Mouse (Mus musculus) neural tube, embryonic 14.5 days (tissue): ENCODE data around the gene 1700037H04Rik. TPM values are rescaled to one million over a fixed set of nuclear protein-coding genes. Genes with fewer than 3 reads are reported as not detected.

Experiments
- ATAC-seq: fragments of 200-750 bp; cut with Nextera tagmentation; 2 replicates; pipeline ENCODE4 v1.8.0; 2017; ENCODE audit warnings: low read depth, mild to moderate bottlenecking, moderate TSS enrichment, moderate library complexity
- H3K27ac ChIP-seq: fragments of 300-500 bp; sonication (generic); 2 replicates; pipeline ENCODE4 v1.5.1; 2014; ENCODE audit warnings: low read depth, mild to moderate bottlenecking, control low read depth, low read length, moderate library complexity, mixed read lengths
- H3K27me3 ChIP-seq: fragments of 300-500 bp; sonication (generic); 2 replicates; pipeline ENCODE4 v1.6.1; 2014; ENCODE audit warnings: low read length; ENCODE audit not compliant: control insufficient read depth, insufficient read depth
- H3K36me3 ChIP-seq: fragments of 300-500 bp; sonication (generic); 2 replicates; pipeline ENCODE4 v1.6.1; 2014; ENCODE audit warnings: low read length, mixed read lengths; ENCODE audit not compliant: control insufficient read depth, insufficient read depth
- H3K4me1 ChIP-seq: fragments of 300-500 bp; sonication (generic); 2 replicates; pipeline ENCODE4 v1.6.1; 2014; ENCODE audit warnings: low read length; ENCODE audit not compliant: control insufficient read depth, insufficient read depth
- H3K4me2 ChIP-seq: fragments of 300-500 bp; sonication (generic); 2 replicates; pipeline ENCODE4 v1.6.1; 2014; ENCODE audit warnings: mild to moderate bottlenecking, low read depth, low read length, control low read depth
- H3K4me3 ChIP-seq: fragments of 300-500 bp; sonication (generic); 2 replicates; pipeline ENCODE4 v1.5.1; 2014; ENCODE audit warnings: low read depth, low read length, control low read depth, mixed read lengths
- H3K9ac ChIP-seq: fragments of 300-500 bp; sonication (generic); replicated peaks from 2 replicates; pipeline ENCODE4 v1.6.1; 2014; ENCODE audit warnings: low read depth, mild to moderate bottlenecking, control low read depth, low read length, mixed read lengths
- H3K9me3 ChIP-seq: fragments of 300-500 bp; sonication (generic); 2 replicates; pipeline ENCODE4 v1.6.1; 2016; ENCODE audit warnings: low read length; ENCODE audit not compliant: control insufficient read depth
- WGBS: fragments of 180-500 bp; shearing (Covaris S2); extraction: QIAGEN DNeasy Blood & Tissue Kit; methylation state at CpG from one replicate; pipeline ENCODE4 v1.1.7; 2014; 5-methylcytosine and 5-hydroxymethylcytosine counted together
- polyA plus RNA-seq: library from polyadenylated mRNA; unstranded; fragments of >200 nt; fragmentation: Nextera tagmentation; extraction: Ambion mirVana; gene quantifications from 2 replicates; pipeline ENCODE4 v1.2.1, GENCODE M21; 2014

Gene 1700037H04Rik
- polyA plus RNA-seq, 1 experiment from 2014 or later, result 86.9 TPM

GRCm38 (mm10) chr2:131174700-131175099, 14.8 kb upstream of the 1700037H04Rik start:
- peak; percentile 64; the same call in 1 of the 2 replicates for ATAC-seq
- WGBS, result 5% methylated on average over 11 of the region's 11 CpGs
- H3K4me1 ChIP-seq, result peaks cover 36% of the 10 kb centered on the region

DNA sequence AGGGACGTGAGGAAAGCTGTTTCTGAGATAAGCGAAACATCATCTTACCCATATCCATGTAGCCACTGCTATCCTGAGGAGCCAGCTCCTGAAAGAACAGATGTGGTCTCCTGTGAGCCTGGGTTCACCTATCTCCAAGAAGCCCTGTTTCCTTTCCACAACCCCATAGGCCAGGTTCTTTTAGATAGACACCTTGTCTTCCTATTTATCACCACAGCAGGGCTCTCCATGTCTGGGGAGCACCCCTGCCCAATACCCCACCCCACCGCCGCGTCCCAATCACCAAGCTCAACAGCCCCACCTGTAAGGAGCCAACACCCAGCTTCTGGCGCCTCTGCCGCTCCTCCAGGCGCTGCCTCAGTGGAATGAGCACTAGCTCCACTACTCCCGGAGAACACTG, 12.4 kb upstream of the 1700037H04Rik start:
- H3K9me3 ChIP-seq, result no peaks in the 10 kb centered on the region
- no peak overlapping the region for H3K4me2 ChIP-seq
- no peak overlapping the region for H3K4me3 ChIP-seq
- H3K27me3 ChIP-seq, result peaks cover 9% of the 10 kb centered on the region
- WGBS, result 50% methylated on average over 9 of the region's 9 CpGs
- no peaks in the 10 kb centered on the region for H3K36me3 ChIP-seq
- no peak for ATAC-seq
- no peak overlapping the region for H3K9ac ChIP-seq
- peaks cover 20% of the 10 kb centered on the region for H3K4me1 ChIP-seq
- H3K27ac ChIP-seq, result no peak overlapping the region

More at GRCm38 (mm10) chr2:131174700-131175099, 14.8 kb upstream of the 1700037H04Rik start:
- Histone ChIP-seq H3K4me3 (peak overlapping the region; percentile 35), H3K9me3 (no peaks in the 10 kb centered on the region), H3K9ac (peak overlapping the region; percentile 26; the same call in 1 of the 2 replicates), H3K27ac (no peak overlapping the region), H3K36me3 (no peaks in the 10 kb centered on the region), H3K4me2 (peak overlapping the region; percentile 73), H3K27me3 (peaks cover 9% of the 10 kb centered on the region)

GRCm38 (mm10) chr2:131171401-131172104, 11.7 kb upstream of the 1700037H04Rik start:
- no peaks in the 10 kb centered on the region for H3K36me3 ChIP-seq
- H3K9ac ChIP-seq, result no peak overlapping the region
- no peak overlapping the region for H3K27ac ChIP-seq
- no peaks in the 10 kb centered on the region for H3K9me3 ChIP-seq
- no peak for ATAC-seq
- peaks cover 12% of the 10 kb centered on the region; the same call in 1 of the 2 replicates for H3K4me1 ChIP-seq
- no peak overlapping the region for H3K4me3 ChIP-seq
- peak overlapping the region; percentile 25; the same call in 1 of the 2 replicates for H3K4me2 ChIP-seq
- WGBS, result 7% methylated on average over 39 of the region's 43 CpGs
- peaks cover 9% of the 10 kb centered on the region for H3K27me3 ChIP-seq

GRCm38 (mm10) chr2:131170936-131171335, 11.1 kb upstream of the 1700037H04Rik start:
- H3K4me1 ChIP-seq, result peaks cover 6% of the 10 kb centered on the region; the same call in 1 of the 2 replicates
- no peak overlapping the region for H3K9ac ChIP-seq
- ATAC-seq, result no peak
- H3K9me3 ChIP-seq, result no peaks in the 10 kb centered on the region
- H3K27ac ChIP-seq, result no peak overlapping the region
- H3K4me3 ChIP-seq, result no peak overlapping the region
- H3K4me2 ChIP-seq, result no peak overlapping the region
- H3K27me3 ChIP-seq, result peaks cover 9% of the 10 kb centered on the region
- WGBS, result 19% methylated on average over 9 of the region's 9 CpGs
- H3K36me3 ChIP-seq, result no peaks in the 10 kb centered on the region

DNA sequence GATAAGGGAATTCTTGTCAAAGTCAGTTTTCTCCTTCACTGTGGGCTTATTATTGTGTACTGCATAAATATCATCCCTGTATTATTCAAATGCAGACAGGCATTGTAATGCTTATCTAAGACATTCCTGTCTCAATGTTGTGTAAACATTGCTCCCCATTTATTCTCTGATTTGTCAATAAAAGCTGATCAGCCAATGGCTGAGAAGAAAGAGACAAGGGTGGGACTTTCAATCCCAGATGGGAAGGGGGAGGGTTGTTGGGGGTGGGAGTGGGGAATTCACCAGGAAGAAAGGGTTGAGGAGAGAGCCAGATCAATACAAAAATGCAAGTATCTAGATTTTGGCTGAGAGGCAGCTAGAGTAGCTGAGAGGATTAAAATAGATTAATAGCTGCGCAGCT, 9.0 kb upstream of the 1700037H04Rik start:
- H3K27me3 ChIP-seq, result peaks cover 9% of the 10 kb centered on the region
- no peak overlapping the region for H3K9ac ChIP-seq
- no peaks in the 10 kb centered on the region for H3K9me3 ChIP-seq
- H3K36me3 ChIP-seq, result no peaks in the 10 kb centered on the region
- H3K4me2 ChIP-seq, result no peak overlapping the region
- ATAC-seq, result no peak
- peaks cover under 1% of the 10 kb centered on the region; the same call in 1 of the 2 replicates for H3K4me1 ChIP-seq
- no peak overlapping the region for H3K4me3 ChIP-seq
- H3K27ac ChIP-seq, result no peak overlapping the region
- WGBS, result 75% methylated on average over 1 of the region's 1 CpGs

- H3K4me3 ChIP-seq, result no peak overlapping the region
- H3K27ac ChIP-seq, result no peak overlapping the region
- WGBS, result 88% methylated on average over 6 of the region's 6 CpGs
- no peak overlapping the region for H3K9ac ChIP-seq
- no peaks in the 10 kb centered on the region for H3K36me3 ChIP-seq
- H3K9me3 ChIP-seq, result no peaks in the 10 kb centered on the region
- H3K4me1 ChIP-seq, result no peaks in the 10 kb centered on the region; the same call in 1 of the 2 replicates
- H3K27me3 ChIP-seq, result peaks cover 9% of the 10 kb centered on the region
- no peak overlapping the region for H3K4me2 ChIP-seq
- no peak for ATAC-seq
These were observed 8.1 kb upstream of the 1700037H04Rik start for GRCm38 (mm10) chr2:131167984-131168383.

- Histone ChIP-seq H3K36me3 (no peaks in the 10 kb centered on the region), H3K4me3 (no peak overlapping the region), H3K4me1 (no peaks in the 10 kb centered on the region; the same call in 1 of the 2 replicates), H3K27ac (no peak overlapping the region), H3K27me3 (no peaks in the 10 kb centered on the region), H3K9me3 (no peaks in the 10 kb centered on the region), H3K9ac (no peak overlapping the region), H3K4me2 (no peak overlapping the region)
- no peak for ATAC-seq
- 82% methylated on average over 2 of the region's 2 CpGs for WGBS
These were observed 6.3 kb upstream of the 1700037H04Rik start for GRCm38 (mm10) chr2:131166172-131166571.

GRCm38 (mm10) chr2:131163924-131164323, 4.0 kb upstream of the 1700037H04Rik start:
- H3K27me3 ChIP-seq, result no peaks in the 10 kb centered on the region
- WGBS, result 81% methylated on average over 7 of the region's 7 CpGs
- H3K27ac ChIP-seq, result no peak overlapping the region
- ATAC-seq, result no peak
- H3K36me3 ChIP-seq, result no peaks in the 10 kb centered on the region
- H3K9ac ChIP-seq, result no peak overlapping the region
- peaks cover 2% of the 10 kb centered on the region; the same call in 1 of the 2 replicates for H3K4me1 ChIP-seq
- no peak overlapping the region for H3K4me3 ChIP-seq
- H3K4me2 ChIP-seq, result no peak overlapping the region
- no peaks in the 10 kb centered on the region for H3K9me3 ChIP-seq

- ATAC-seq, result no peak
- 1% methylated on average over 17 of the region's 17 CpGs for WGBS
These were observed 810 bp upstream of the 1700037H04Rik start for GRCm38 (mm10) chr2:131160671-131161111.

More at GRCm38 (mm10) chr2:131160671-131161111, 810 bp upstream of the 1700037H04Rik start:
- Histone ChIP-seq H3K27ac (peak overlapping the region; percentile 89), H3K4me1 (peaks cover 18% of the 10 kb centered on the region), H3K36me3 (no peaks in the 10 kb centered on the region), H3K4me2 (peak overlapping the region; percentile 58), H3K4me3 (peak overlapping the region; percentile 74), H3K9me3 (no peaks in the 10 kb centered on the region), H3K9ac (peak overlapping the region; percentile 75), H3K27me3 (no peaks in the 10 kb centered on the region)
